Mouse (Mus musculus): ENCODE measurements around the gene Tctex1d1.

GRCm38 (mm10) chr4:102990016-102990415 lies 11.6 kb downstream of the Tctex1d1 start:
- TF ChIP-seq CTCF (IDR thresholded peaks at IDR 0.05; ENCODE audit: extremely low read depth, insufficient read length, insufficient replicate concordance, low read depth, low read length): no peak
- TF ChIP-seq POLR2A (IDR thresholded peaks at IDR 0.05; ENCODE audit: low read depth, low read length): no peak
